Mouse (Mus musculus): Measurements from ENCODE around the gene Smim13. TPM values are rescaled to one million over a fixed set of nuclear protein-coding genes. Genes with fewer than 3 reads are reported as not detected.
"Not testable (repeated sequence)": the region's sequence is repeated elsewhere in the genome, so short reads cannot be mapped to it uniquely, and the experiment has no call there.

Gene Smim13
- total RNA-seq, 2 experiments from 2014 or later, result 11.4 to 13.7 TPM

GRCm38 (mm10) chr13:41238035-41238804 lies 11.4 kb upstream of the Smim13 start:
- DNase-seq, result no peak

- DNase-seq, result no peak
Measured at GRCm38 (mm10) chr13:41238805-41239130, 10.9 kb upstream of the Smim13 start.

GRCm38 (mm10) chr13:41241557-41241956 lies 8.1 kb upstream of the Smim13 start:
- no peak for DNase-seq

GRCm38 (mm10) chr13:41244306-41244830 lies 5.3 kb upstream of the Smim13 start:
- no peak for DNase-seq

- no peak for DNase-seq
Measured at GRCm38 (mm10) chr13:41248751-41249520, 708 bp upstream of the Smim13 start.

GRCm38 (mm10) chr13:41250318-41250981 lies 806 bp downstream of the Smim13 start:
- peak; percentile 17 to 46 for DNase-seq

- not testable (repeated sequence) for DNase-seq
Measured at GRCm38 (mm10) chr13:41251232-41251631, 1.6 kb downstream of the Smim13 start.

GRCm38 (mm10) chr13:41251667-41252066 lies 2.0 kb downstream of the Smim13 start:
- DNase-seq, result no peak

GRCm38 (mm10) chr13:41252141-41252540 lies 2.5 kb downstream of the Smim13 start:
- DNase-seq, result no peak

GRCm38 (mm10) chr13:41252736-41253135 lies 3.1 kb downstream of the Smim13 start:
- DNase-seq, result no peak

GRCm38 (mm10) chr13:41256126-41256525 lies 6.5 kb downstream of the Smim13 start:
- no peak for DNase-seq

GRCm38 (mm10) chr13:41256962-41257361 lies 7.3 kb downstream of the Smim13 start:
- DNase-seq, result no peak

- DNase-seq, result no peak
Measured at GRCm38 (mm10) chr13:41257851-41258250, 8.2 kb downstream of the Smim13 start.

GRCm38 (mm10) chr13:41261617-41262016 lies 12.0 kb downstream of the Smim13 start:
- not testable (repeated sequence) for DNase-seq

- no peak for DNase-seq
Measured at GRCm38 (mm10) chr13:41263304-41264006, 13.8 kb downstream of the Smim13 start.

- no peak for DNase-seq
Measured at GRCm38 (mm10) chr13:41267827-41268408, 18.3 kb downstream of the Smim13 start.

GRCm38 (mm10) chr13:41273927-41274650 lies 24.4 kb downstream of the Smim13 start, which contains the start of gene Gm17364:
Gene Gm17364, minus strand, starts transcription at chr13:41273977.
- no peak for DNase-seq

GRCm38 (mm10) chr13:41280696-41281095 lies 31.1 kb downstream of the Smim13 start:
- DNase-seq, result no peak

GRCm38 (mm10) chr13:41283256-41283655 lies 33.6 kb downstream of the Smim13 start:
- peak; percentile 64 to 76 for DNase-seq

GRCm38 (mm10) chr13:41285448-41285847 lies 35.8 kb downstream of the Smim13 start:
- no peak for DNase-seq

- no peak for DNase-seq
Measured at GRCm38 (mm10) chr13:41286285-41286684, 36.6 kb downstream of the Smim13 start.
